Mouse (Mus musculus): ENCODE measurements around the gene Tbx3. TPM values are rescaled to one million over a fixed set of nuclear protein-coding genes. Genes with fewer than 3 reads are reported as not detected.
A peak's percentile ranks its signal among the peaks of the same experiment; 100 is the strongest.

The Tbx3 gene
- total RNA-seq, 1 experiment from 2014 or later: 277 TPM

DNA sequence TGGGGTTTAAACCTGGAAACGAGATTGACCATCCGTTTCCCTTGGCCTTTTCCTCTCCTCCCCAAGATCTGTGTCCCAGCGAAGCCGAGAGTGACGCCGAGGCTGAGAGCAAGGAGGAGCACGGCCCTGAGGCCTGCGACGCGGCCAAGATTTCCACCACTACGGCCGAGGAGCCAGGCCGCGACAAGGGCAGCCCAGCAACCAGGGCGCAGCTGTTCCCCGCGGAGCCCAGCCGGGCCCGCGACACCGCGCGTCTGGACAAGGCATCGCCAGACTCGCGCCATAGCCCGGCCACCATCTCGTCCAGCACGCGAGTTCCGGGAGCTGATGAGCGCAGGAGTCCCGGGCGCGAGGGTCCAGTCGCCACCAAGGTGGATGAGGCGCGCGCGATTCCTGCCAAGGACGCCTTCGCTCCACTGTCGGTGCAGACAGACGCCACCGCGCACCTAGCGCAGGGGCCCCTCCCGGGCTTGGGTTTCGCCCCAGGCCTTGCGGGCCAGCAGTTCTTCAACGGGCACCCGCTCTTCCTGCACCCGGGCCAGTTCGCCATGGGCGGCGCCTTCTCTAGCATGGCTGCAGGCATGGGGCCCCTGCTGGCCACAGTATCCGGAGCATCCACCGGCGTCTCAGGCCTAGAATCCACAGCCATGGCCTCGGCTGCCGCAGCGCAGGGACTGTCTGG lies 10.0 kb downstream of the Tbx3 start:
- DNase-seq: peak; percentile 57

DNA sequence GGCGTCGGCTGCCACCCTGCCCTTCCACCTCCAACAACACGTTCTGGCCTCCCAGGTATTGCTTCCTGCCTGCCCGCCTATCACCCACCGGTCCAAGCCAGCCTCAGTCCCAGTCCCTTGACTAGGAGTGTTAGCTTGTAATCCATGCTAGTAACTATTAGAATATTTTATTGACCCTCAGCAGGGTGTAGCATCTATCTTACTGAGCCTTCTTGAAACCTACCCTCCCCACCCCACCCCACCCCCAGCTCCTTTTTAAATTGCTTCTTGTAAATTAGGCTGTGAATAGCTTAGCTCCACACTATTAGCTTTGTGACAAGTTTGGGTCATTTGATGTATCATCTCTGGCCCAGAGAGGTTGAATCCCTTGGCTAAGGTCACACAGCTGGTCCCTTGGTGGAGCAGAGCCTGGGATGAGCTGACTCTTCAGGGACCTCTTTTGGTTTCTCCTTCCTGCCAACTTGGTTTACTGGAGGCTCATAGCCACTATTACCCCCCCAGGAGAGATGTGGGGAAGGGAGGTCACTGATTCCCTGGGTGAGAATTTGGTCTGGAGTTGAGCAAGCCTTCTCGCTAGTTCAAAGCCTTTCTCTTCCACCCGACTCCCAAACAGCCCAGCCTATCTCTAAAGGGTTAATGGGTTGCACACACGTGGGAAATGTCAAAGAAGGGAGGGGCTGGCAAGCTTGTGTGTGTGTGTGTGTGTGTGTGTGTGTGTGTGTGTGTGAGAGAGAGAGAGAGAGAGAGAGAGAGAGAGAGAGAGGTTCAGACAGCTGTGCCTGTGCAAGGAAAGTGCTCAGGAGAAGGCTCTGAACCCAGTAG lies 10.8 kb downstream of the Tbx3 start:
- no peak for DNase-seq

- no peak for DNase-seq
These were observed 11.4 kb downstream of the Tbx3 start for GRCm38 (mm10) chr5:119681833-119682210.

DNA sequence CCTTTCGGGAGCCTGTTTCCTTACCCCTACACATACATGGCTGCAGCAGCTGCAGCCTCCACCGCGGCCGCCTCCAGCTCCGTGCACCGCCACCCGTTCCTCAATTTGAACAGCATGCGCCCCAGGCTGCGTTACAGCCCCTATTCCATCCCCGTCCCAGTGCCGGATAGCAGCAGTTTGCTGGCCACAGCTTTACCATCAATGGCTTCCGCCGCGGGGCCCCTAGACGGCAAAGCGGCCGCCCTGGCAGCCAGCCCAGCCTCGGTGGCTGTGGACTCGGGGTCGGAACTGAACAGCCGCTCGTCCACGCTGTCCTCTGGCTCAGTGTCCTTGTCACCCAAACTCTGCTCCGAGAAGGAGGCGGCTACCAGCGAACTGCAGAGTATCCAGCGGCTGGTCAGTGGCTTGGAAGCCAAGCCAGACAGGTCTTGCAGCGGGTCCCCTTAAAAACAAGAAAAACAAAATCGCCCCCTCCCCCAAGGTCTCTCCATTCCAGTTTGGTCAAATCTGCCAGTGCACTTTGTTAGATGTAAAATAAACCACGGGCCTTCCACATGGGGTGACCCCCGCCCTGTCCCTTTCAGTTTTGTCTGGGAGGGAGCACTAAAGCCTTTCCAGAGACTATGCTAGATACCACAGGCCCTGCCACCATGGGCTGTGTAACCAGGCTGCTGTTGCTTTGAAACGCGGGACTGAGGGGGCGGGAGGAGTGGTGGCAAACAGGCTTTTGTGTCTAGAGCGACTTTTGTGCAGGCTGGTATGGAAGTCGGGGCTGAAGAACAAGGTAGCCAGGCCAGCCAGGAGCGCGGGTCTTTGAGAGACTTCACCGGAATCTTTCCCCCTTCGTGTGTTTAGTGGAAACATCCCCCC lies 12.4 kb downstream of the Tbx3 start:
- DNase-seq: peak; percentile 71

DNA sequence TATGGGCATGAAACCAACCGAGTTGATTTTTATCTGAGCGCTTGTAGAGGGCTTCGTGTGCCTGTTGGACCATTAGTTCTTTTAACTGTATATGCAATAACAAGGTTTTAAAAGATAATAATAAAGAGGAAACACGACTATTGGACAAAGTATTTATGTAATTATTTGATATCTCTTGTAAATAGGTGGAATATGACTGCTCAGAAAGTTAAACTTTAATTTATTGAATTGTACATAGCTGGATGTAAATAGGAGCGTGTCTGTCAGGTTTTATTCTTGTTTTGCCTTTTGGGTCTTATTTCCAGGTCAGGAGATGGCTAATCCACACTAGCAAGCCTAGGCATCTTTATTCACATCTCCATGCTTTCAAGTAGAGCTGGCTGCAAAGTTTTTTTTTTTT lies 13.4 kb downstream of the Tbx3 start:
- DNase-seq: no peak

DNA sequence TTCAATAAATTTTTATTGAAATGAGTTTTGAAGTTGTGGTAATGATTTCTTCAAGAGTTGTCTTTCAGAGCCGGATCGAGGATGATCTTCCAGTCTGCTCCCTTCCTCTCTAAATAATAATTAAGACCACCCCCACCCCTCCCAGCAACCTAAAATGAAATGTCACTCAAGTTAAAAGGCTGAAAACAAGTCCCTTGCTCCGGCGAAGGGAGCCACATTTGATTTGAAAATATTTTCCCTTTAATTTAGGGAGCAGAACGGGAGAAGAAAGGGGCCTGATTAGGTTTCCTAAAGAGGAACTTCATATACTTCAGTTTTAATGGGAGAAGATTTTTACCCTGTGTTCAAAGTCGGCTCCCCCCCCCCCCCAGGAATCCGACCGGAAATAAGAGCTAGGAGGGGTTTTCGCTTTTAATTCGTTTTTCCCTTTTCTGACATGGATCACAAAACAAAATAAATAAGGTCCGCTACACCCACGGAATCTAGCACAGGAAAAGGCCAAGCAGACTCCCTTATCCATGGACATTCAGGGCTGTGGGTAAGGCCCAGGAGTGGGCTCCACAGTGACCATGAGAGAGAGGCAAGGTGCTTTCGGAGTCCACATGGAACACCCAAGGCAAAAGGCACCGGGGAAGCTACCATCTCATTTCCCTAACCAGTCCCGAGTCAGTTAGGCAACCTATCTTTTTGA lies 14.4 kb downstream of the Tbx3 start:
- DNase-seq: no peak

DNA sequence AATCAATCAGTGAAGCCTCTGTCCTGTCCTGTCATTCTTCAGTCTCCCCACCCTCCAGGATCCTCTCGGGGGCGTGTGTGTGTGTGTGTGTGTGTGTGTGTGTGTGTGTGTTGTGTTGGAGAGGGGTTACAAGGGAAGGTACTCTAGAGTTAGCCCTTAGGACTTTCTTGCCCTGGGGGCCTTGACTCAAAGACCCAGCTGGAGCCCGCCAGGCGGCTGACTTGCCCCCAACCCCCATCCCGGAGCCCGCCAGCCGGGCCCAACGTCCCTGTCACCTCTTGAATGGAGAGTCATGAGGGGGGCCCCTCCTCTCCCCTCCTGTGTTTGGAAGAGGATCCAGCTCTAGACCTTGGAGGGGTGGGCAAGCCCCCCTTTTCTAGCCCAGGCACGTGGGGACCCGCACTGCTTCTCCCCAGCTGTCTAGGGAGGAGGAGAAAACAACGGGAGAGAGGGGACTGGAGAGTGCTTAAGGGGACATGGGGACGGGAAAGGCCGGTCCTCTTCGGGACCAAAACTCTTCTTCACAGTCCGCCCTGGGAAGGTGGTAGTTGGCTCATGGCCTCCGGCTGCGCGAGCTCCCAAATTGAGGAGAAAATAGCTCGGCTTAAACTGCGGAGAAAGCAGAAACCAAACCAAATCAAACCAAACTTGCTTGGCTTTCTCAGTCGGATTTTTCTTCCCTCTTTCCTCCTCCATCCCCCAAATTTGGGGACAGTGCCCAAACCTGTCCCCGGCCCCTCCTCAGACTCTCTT lies 15.2 kb downstream of the Tbx3 start:
- DNase-seq: peak; percentile 72

- DNase-seq: peak; percentile 63
These were observed 15.9 kb downstream of the Tbx3 start for GRCm38 (mm10) chr5:119686199-119686964.

DNA sequence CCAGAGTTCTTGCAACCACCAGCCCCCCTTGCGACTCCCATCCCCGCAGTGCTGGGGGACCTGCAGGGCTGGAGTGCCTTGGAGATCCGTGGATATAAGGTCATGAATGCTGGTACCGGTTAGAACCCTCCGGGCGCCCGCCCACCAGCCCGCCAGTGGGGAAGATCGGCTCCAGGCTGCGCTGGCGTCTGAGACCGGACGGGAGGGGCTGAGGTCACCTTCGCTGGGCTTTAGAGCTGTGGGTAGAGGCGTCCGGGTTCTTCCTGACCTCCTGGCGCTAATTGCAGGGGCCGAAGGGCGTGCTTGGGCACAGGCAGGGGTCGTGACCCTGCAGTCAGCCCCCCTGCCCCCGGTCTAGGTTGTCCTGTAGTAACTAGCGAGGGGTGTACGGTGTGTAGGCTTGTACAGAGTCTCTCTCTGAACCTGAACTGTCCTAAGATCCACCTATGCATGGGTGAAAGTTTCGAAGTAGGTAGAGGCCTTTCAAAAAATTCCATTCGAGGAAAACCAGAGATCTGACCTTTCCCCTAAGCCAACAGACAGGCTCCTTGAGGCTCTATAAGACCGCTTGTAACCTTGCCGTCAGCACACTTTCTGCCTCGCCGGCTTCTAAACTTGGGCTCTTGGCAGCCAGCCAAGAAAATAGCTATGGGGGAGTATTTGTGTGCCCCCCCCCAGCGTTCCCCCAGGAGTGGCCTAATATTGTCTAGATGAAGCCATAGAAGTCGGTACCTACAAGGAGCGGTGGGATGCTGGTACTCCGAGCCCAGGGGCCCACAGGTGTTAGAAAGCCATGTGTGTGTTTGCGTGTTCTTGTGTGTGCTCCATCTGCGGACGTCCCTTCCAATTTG lies 16.8 kb downstream of the Tbx3 start:
- no peak for DNase-seq

DNA sequence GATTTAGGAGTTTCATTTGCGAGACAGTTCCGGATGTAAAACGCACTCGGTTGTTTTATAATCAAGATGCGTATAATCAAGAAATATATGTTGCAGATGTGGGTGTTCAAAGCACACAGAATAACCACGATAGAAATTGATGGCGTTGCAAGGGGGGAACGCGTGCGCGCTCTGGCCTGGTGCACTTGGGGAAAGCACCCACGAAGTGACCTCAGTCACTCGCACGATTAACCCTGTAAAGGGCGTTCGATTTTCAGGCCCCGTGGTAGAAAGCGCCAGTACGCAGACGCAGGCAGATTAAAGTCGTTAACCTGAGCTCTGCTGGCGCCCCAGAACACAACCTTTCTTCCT lies 17.4 kb downstream of the Tbx3 start:
- DNase-seq: no peak

DNA sequence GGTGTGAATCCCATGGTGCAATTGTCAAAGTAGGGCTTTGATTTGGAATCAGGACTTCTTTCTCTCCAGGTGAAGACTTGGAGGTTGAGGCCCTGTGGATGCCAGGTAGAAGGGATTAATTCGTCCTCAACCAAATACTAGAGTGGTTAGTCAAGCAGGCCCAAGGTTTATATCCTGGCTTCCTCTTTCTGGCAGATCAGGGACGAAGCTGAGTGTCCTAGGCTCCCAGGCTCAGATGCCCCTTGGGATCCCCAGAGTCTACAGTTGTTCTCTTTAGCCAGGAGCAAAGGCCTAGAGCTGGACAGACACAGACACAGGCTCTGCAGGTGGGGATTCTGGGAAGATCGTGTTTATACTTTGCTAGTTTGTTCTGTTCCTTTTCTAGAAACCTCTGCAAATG lies 17.8 kb downstream of the Tbx3 start:
- DNase-seq: no peak

DNA sequence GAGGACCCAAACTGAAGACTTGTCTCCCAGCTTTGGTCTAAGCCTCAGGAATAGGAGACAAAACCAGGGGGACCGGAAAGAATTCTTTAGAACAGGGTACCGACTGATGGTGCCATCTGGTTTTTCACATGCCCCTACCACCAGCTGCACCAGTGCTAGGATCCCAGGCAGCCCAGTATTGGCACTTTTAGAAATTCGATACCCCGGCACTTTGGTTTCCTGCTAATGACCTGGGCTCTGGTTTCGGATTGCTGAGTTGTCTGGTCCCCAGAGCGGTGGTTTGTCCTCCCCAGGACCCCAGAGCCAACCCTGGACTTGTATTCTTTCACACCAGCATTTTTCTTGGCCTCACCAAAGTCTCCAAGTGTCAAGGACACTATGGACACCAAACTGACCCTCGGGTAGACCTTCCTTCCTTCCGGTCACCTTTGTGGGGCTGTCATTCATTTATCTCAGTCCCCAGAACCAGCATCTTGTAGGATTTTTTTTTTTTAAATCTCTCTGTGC lies 18.5 kb downstream of the Tbx3 start:
- no peak for DNase-seq

- no peak for DNase-seq
These were observed 19.0 kb downstream of the Tbx3 start for GRCm38 (mm10) chr5:119689501-119689900.

DNA sequence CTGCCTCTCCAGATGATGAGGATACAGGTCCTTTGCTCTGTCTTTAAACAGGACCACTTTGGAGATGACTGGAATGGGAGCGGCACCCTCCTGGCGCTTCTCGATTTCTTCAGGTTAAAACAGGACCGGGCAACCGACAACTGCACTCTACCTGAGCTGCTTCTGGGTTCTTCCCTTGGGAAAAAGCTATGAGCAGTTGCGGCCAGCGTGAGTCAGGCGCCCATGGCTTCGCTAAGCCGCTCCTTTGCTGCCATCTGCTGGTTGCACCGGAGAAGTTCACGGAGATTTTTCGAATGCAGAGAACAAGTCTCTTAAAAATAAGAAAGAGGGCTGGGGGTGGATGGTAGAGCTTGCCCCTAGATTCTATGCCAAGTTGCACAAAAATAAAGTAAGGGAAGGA lies 20.6 kb downstream of the Tbx3 start:
- peak; percentile 84 for DNase-seq

- no peak for DNase-seq
These were observed 22.0 kb downstream of the Tbx3 start for GRCm38 (mm10) chr5:119692425-119692824.

GRCm38 (mm10) chr5:119694914-119695313 lies 24.4 kb downstream of the Tbx3 start:
- DNase-seq: no peak

GRCm38 (mm10) chr5:119703031-119703430 lies 32.6 kb downstream of the Tbx3 start:
- no peak for DNase-seq

GRCm38 (mm10) chr5:119704900-119705299 lies 34.4 kb downstream of the Tbx3 start:
- no peak for DNase-seq

- DNase-seq: no peak
These were observed 36.0 kb downstream of the Tbx3 start for GRCm38 (mm10) chr5:119706467-119706866.

Data from adrenal gland, postnatal 25 days (tissue).